Comparison of ENCODE assay signal across 9 mouse cellular contexts in the genomic region with DNA sequence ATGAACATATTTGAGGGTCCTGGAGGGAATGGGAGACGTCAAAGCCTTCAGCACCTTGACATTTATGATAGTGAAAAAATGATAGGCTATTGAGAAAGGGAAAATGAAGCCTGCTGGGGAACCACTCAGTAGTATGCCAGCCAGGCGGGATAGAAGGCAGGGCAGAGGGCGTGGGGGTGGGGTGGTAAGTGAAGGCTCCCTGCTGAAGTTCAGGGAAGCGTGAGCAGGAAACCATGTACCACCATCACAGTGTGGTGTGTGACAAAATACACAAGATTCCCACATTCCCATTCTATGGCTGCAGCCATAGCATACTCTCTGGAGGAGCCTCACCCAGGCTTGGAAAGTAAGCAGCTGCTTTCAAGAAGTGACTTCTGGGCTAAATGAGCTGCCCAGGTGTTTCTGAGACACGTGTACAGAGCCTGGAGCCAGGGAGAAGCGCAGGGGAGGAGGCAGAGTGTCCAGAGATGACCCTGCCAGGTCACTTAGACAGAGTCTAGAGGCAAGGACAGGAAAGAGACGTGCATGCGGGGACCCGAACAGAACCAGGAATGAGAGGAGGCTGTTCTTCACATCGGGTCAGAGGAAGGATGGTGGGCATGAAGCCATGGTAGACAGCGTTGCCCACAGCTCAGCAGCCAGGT. TPM values are rescaled to one million over a fixed set of nuclear protein-coding genes. Genes with fewer than 3 reads are reported as not detected.
DNase-seq lines count a peak whose midpoint lies in the region; ATAC-seq and TF ChIP-seq lines count a peak whose summit lies in the region.
"Had no signal": no experiment of that assay in that cellular context is flagged by ENCODE, and none has a peak within 500 bp of the region (broad histone marks: within the 10 kb centered on the region; RNA-seq: fewer than 3 reads in every experiment).

No protein-coding gene starts in this region.

- H3K27me3 ChIP-seq in intestine, embryonic 14.5 days (replicated peaks; ENCODE audit: control insufficient read depth, insufficient read depth, low read length), result no peaks in the 10 kb centered on the region
- no peaks in the 10 kb centered on the region for H3K27me3 ChIP-seq in intestine, postnatal 0 days (replicated peaks; ENCODE audit: control insufficient read depth, insufficient read depth, low read length)
- H3K27me3 ChIP-seq in embryonic facial prominence, embryonic 15.5 days, result no peaks in the 10 kb centered on the region

- H3K9ac ChIP-seq in intestine, embryonic 14.5 days (ENCODE audit: low read length), result 0 out of 2 replicates have a peak overlapping the region, but pooled peaks have one; percentile 11
- no peak overlapping the region for H3K9ac ChIP-seq in intestine, postnatal 0 days (ENCODE audit: low read depth, low read length)
- H3K9ac ChIP-seq in embryonic facial prominence, embryonic 15.5 days, result no peak overlapping the region

- no peak overlapping the region for H3K27ac ChIP-seq in intestine, embryonic 14.5 days (ENCODE audit: low read depth)
- no peak overlapping the region for H3K27ac ChIP-seq in intestine, postnatal 0 days (ENCODE audit: low read depth, low read length)
- peak overlapping the region; percentile 86 for H3K27ac ChIP-seq in bone marrow, adult 2 months (ENCODE audit: control insufficient read depth, insufficient read depth, low read depth, low read length, poor library complexity)
- H3K27ac ChIP-seq in embryonic facial prominence, embryonic 15.5 days (replicated peaks), result peak overlapping the region; percentile 28; the same call in 1 of the 2 replicates

- TF ChIP-seq POLR2A in bone marrow, adult 2 months (IDR thresholded peaks at IDR 0.05; ENCODE audit: borderline replicate concordance, control insufficient read depth, low read depth, low read length), result no peak

- H3K4me1 ChIP-seq in intestine, embryonic 14.5 days (replicated peaks; ENCODE audit: control insufficient read depth, insufficient read depth, low read length), result no peaks in the 10 kb centered on the region; the same call in 1 of the 2 replicates
- no peaks in the 10 kb centered on the region for H3K4me1 ChIP-seq in intestine, postnatal 0 days (replicated peaks; ENCODE audit: control insufficient read depth, insufficient read depth, low read length)
- peaks cover 6% of the 10 kb centered on the region; the same call in 1 of the 2 replicates for H3K4me1 ChIP-seq in bone marrow, adult 2 months (ENCODE audit: control insufficient read depth, insufficient read depth, low read length)
- H3K4me1 ChIP-seq in embryonic facial prominence, embryonic 15.5 days, result peaks cover 5% of the 10 kb centered on the region; the same call in 1 of the 2 replicates

- 68% methylated on average over 11 of the region's 11 CpGs for WGBS in intestine, embryonic 14.5 days
- 67% methylated on average over 11 of the region's 11 CpGs for WGBS in intestine, postnatal 0 days
- 25% methylated on average over 11 of the region's 11 CpGs for WGBS in bone marrow, adult 2 months
- WGBS in embryonic facial prominence, embryonic 15.5 days, result 60% methylated on average over 11 of the region's 11 CpGs

- H3K36me3 ChIP-seq in intestine, embryonic 14.5 days (ENCODE audit: control insufficient read depth, insufficient read depth, low read length), result no peaks in the 10 kb centered on the region
- no peaks in the 10 kb centered on the region for H3K36me3 ChIP-seq in intestine, postnatal 0 days (ENCODE audit: control insufficient read depth, insufficient read depth)
- H3K36me3 ChIP-seq in embryonic facial prominence, embryonic 15.5 days, result no peaks in the 10 kb centered on the region

- no peak for DNase-seq in intestine, embryonic 14.5 days (ENCODE audit: low spot score)
- DNase-seq in cerebellum, adult 8-10 months, result no peak
- DNase-seq in gastrocnemius, postnatal 10 days, result no peak
- DNase-seq in frontal cortex, adult 2 months (ENCODE audit: extremely low spot score in 1 of 2, low spot score in 1 of 2), result no peak
- DNase-seq: thymus, adult 2 months had no signal

- H3K4me3 ChIP-seq in intestine, embryonic 14.5 days (ENCODE audit: low read depth, low read length), result no peak overlapping the region
- no peak overlapping the region for H3K4me3 ChIP-seq in intestine, postnatal 0 days (ENCODE audit: low read depth, low read length)
- peak overlapping the region; percentile 72 for H3K4me3 ChIP-seq in bone marrow, adult 2 months (replicated peaks; ENCODE audit: control insufficient read depth, low read depth, low read length)
- no peak overlapping the region for H3K4me3 ChIP-seq in embryonic facial prominence, embryonic 15.5 days (replicated peaks)

- TF ChIP-seq CTCF in intestine, postnatal 0 days (IDR thresholded peaks at IDR 0.05; ENCODE audit: low read depth), result no peak
- no peak for TF ChIP-seq CTCF in bone marrow, adult 2 months (IDR thresholded peaks at IDR 0.05; ENCODE audit: control insufficient read depth, insufficient read depth, low read length)

- no peaks in the 10 kb centered on the region for H3K9me3 ChIP-seq in intestine, embryonic 14.5 days (ENCODE audit: control insufficient read depth, low read length)
- no peaks in the 10 kb centered on the region for H3K9me3 ChIP-seq in intestine, postnatal 0 days (ENCODE audit: control insufficient read depth)
- H3K9me3 ChIP-seq in embryonic facial prominence, embryonic 15.5 days (replicated peaks), result no peaks in the 10 kb centered on the region

- no peak for ATAC-seq in intestine, embryonic 14.5 days (replicated peaks; ENCODE audit: low FRiP score, low TSS enrichment, low read depth)
- no peak for ATAC-seq in intestine, postnatal 0 days
- ATAC-seq in embryonic facial prominence, embryonic 15.5 days (ENCODE audit: insufficient number of reproducible peaks, low FRiP score, low TSS enrichment, low read depth), result no peak
- ATAC-seq in megakaryocyte, adult 5-6 weeks (ENCODE audit: poor library complexity, severe bottlenecking), result peak; percentile 33

- peak overlapping the region; percentile 31 for H3K4me2 ChIP-seq in intestine, embryonic 14.5 days (ENCODE audit: low read length)
- H3K4me2 ChIP-seq in intestine, postnatal 0 days (replicated peaks; ENCODE audit: low read depth), result no peak overlapping the region; the same call in 1 of the 2 replicates
- H3K4me2 ChIP-seq in embryonic facial prominence, embryonic 15.5 days (replicated peaks), result no peak overlapping the region

RNA-seq across cellular contexts. Expression of gene Rffl, which starts 26.1 kb away (rescaled TPM):
- 12.1 and 13.5 TPM in 2 replicates for polyA plus RNA-seq in intestine, embryonic 14.5 days (2014; fragmentation: Nextera tagmentation; extraction: Ambion mirVana)
- 9.7 and 9.8 TPM in 2 replicates for polyA plus RNA-seq in intestine, postnatal 0 days (2015; fragmentation: Nextera tagmentation; extraction: Ambion mirVana)
- polyA plus RNA-seq in bone marrow, adult 2 months (2011; ENCODE audit: insufficient read depth, insufficient read length, low replicate concordance, missing spikeins), result 21.5 and 23.8 TPM in 2 replicates
- 12.5 and 15.3 TPM in 2 replicates for polyA plus RNA-seq in embryonic facial prominence, embryonic 15.5 days (2015; fragmentation: Nextera tagmentation; extraction: Ambion mirVana)
- total RNA-seq in megakaryocyte, adult 5-6 weeks (2015), result 20.5 and 26.7 TPM in 2 replicates
- 20.1 and 25.4 TPM in 2 replicates for total RNA-seq in megakaryocyte, adult 5-6 weeks (2017)
- 1 to 10 TPM; 5.5 to 7.6 TPM for total RNA-seq in gastrocnemius, postnatal 10 days (2021)
- 7.7 and 8.6 TPM in 2 replicates for polyA plus RNA-seq in frontal cortex, adult 2 months (2012; rRNA removed)

RNA-seq across cellular contexts. Expression of gene Rad51d, which starts 45.5 kb away (rescaled TPM):
- polyA plus RNA-seq in intestine, embryonic 14.5 days (2014; fragmentation: Nextera tagmentation; extraction: Ambion mirVana), result 14.7 and 15.4 TPM in 2 replicates
- polyA plus RNA-seq in intestine, postnatal 0 days (2015; fragmentation: Nextera tagmentation; extraction: Ambion mirVana), result 9.1 and 9.7 TPM in 2 replicates
- 4.4 and 9.8 TPM in 2 replicates for polyA plus RNA-seq in bone marrow, adult 2 months (2011; ENCODE audit: insufficient read depth, insufficient read length, low replicate concordance, missing spikeins)
- 14.3 and 14.9 TPM in 2 replicates for polyA plus RNA-seq in embryonic facial prominence, embryonic 15.5 days (2015; fragmentation: Nextera tagmentation; extraction: Ambion mirVana)
- total RNA-seq in megakaryocyte, adult 5-6 weeks (2015), result 7.1 and 7.9 TPM in 2 replicates
- total RNA-seq in megakaryocyte, adult 5-6 weeks (2017), result 8.8 and 10.3 TPM in 2 replicates
- total RNA-seq in gastrocnemius, postnatal 10 days (2021), result 1 to 10 TPM; 5.4 to 8.0 TPM
- polyA plus RNA-seq in frontal cortex, adult 2 months (2012; rRNA removed), result 12.9 TPM in 2 replicates

RNA-seq across cellular contexts. Expression of gene Fndc8, which starts 47.0 kb away (rescaled TPM):
- polyA plus RNA-seq in intestine, embryonic 14.5 days (2014; fragmentation: Nextera tagmentation; extraction: Ambion mirVana), result 0.11 and 0.22 TPM in 2 replicates
- polyA plus RNA-seq in intestine, postnatal 0 days (2015; fragmentation: Nextera tagmentation; extraction: Ambion mirVana), result 0.09 and 0.16 TPM in 2 replicates
- polyA plus RNA-seq in bone marrow, adult 2 months (2011; ENCODE audit: insufficient read depth, insufficient read length, low replicate concordance, missing spikeins), result not detected in 2 replicates
- 0.39 and 0.51 TPM in 2 replicates for polyA plus RNA-seq in embryonic facial prominence, embryonic 15.5 days (2015; fragmentation: Nextera tagmentation; extraction: Ambion mirVana)
- total RNA-seq in megakaryocyte, adult 5-6 weeks (2015), result not detected in 2 replicates
- not detected in 2 replicates for total RNA-seq in megakaryocyte, adult 5-6 weeks (2017)
- total RNA-seq in gastrocnemius, postnatal 10 days (2021), result not detected
- polyA plus RNA-seq in frontal cortex, adult 2 months (2012; rRNA removed), result not detected in 2 replicates

Comparison
In these comparisons a context has a peak if more than half of its experiments do, and no peak if none do; other contexts are left out.
1. H3K27ac ChIP-seq: peak in bone marrow, adult 2 months (single experiment) and embryonic facial prominence, embryonic 15.5 days (single experiment); none in intestine, embryonic 14.5 days (single experiment) and intestine, postnatal 0 days (single experiment).